Mouse (Mus musculus) right cerebral cortex, postnatal 10 days (tissue): ENCODE data around the gene Gm2564.
"Not testable (repeated sequence)": the region's sequence is repeated elsewhere in the genome, so short reads cannot be mapped to it uniquely, and the experiment has no call there.

Experiments used
- DNase-seq, 2 experiments: peaks; one replicate each; pipeline ENCODE4 v3.0.0; 2021; ENCODE audit warnings: low spot score in 2 of 2

Gm2564 gene

DNA sequence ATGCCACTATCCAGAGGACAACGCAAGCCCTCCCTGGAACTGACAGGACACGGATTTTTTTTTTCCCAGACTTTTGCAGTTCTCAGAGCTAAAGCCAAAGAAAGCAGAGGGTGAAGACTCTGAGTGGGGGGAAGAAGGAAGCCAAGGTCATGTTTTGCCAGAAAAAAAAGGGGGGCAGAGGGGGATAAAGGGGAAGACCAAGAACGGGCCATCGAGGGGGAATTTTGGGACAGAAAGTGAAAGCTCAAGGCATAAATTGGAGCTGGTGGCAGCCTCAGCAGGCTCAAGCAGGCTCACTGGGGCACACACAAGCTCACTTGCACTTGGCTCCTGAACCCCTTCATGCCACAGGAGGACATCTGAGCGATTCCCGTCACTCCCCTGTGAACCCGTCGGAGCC is at the start of gene Gm2564:
Gene Gm2564, plus strand, starts transcription at position 301 of the 400 bp plus-strand sequence.
- DNase-seq = not testable (repeated sequence)

DNA sequence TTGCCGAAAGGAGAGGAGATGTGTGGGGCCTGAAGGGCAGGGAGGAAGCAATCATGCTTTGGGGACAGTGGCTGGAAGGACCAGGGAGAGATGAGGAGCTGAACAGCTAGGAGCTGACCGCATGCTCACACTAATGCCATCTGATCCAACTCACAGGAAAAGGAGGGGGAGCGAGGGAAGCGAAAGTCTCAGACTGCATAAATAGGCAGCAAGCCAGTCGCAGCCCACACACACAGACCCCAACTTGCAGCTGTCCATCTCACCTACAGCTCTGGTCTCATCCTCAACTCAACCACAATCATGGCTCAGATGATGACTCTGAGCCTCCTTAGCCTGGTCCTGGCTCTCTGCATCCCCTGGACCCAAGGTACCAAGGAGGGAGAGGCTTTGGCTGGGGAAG is 17.6 kb upstream of the Gm2564 start, which contains the start of gene Gm10591:
Gene Gm10591, plus strand, starts transcription at position 301 of the 400 bp plus-strand sequence.
- not testable (repeated sequence) for DNase-seq

DNA sequence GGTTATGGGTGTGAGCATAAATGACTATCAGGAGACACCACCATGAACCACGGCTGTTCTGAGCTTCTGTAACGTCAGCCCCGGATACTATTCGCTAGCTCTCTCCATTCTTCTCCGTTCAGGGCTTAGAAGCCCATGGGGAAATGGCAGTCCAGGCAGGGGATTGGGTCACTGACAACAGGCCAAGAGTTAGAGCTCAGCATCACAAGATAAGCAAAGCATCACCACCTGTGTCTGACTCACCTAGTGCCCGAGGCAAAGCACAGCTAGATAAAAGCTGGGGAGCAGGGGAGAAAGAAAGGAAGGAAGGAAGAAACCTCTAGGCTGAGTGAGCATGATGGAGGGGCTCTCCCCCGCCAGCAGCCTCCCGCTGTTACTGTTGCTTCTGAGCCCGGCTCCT is 25.4 kb downstream of the Gm2564 start, which contains the start of gene Ccl27b:
Gene Ccl27b, plus strand, starts transcription at position 301 of the 400 bp plus-strand sequence.
- DNase-seq = not testable (repeated sequence)

DNA sequence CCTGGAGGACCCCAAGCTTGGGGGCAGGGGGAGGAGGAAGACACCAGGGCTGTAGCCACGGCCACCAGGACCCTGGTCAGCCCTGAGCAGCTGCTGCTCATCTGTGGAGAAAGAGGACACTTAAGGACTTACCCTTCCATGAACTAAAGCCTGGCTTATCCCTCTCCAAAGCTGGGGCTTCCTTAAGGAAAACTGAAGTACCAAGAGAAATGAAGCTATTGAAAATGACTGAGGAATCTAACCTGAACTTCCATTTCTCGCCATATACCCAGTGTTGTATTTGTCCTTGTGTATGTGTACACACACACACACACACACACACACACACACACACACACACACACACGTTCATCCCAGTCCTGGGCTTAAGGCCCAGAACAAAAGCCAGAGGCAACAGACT is 32.3 kb downstream of the Gm2564 start, which contains the start of gene Il11ra2:
Gene Il11ra2, minus strand, starts transcription at position 101 of the 400 bp plus-strand sequence.
- not testable (repeated sequence) for DNase-seq

DNA sequence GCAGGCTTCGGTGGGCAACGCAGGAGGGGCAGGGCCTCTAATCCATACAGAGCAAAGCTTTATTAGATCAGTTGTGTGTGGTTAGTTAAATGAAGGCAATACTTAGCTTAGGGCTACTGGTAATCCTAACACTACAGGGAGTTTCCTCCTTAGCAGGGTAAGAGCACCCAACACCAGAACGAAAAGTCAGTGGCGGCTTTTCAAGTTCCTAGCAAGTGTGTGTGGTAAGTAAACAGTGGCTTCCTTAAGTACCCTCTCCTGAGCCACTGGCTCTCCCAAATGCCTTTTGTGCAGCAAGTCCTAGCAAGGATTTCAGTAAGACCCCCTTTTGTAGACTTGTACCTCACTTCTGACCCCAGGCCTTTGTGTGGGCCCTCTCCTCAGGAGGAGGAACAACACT is 45.9 kb downstream of the Gm2564 start:
- DNase-seq = not testable (repeated sequence)

DNA sequence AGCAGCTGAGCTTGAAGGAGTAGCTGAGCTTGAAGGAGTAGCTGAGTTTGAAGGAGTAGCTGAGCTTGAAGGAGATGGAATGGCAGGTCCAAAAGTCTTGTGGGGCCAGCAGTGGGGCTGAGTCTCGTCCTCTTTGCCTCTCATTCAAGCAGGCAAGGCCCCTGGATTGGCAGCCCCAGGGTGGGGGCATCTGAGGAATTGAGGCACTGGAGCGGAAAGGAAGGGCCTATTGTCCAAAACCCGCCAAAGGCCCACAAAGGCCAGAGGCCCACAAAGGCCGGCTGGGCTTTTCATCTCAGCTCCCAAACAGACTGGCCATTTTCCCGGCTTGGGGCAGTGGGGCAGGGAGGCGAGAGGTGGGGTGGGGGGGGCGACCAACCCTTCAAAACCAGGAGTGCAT is 49.8 kb downstream of the Gm2564 start:
- DNase-seq = not testable (repeated sequence)

DNA sequence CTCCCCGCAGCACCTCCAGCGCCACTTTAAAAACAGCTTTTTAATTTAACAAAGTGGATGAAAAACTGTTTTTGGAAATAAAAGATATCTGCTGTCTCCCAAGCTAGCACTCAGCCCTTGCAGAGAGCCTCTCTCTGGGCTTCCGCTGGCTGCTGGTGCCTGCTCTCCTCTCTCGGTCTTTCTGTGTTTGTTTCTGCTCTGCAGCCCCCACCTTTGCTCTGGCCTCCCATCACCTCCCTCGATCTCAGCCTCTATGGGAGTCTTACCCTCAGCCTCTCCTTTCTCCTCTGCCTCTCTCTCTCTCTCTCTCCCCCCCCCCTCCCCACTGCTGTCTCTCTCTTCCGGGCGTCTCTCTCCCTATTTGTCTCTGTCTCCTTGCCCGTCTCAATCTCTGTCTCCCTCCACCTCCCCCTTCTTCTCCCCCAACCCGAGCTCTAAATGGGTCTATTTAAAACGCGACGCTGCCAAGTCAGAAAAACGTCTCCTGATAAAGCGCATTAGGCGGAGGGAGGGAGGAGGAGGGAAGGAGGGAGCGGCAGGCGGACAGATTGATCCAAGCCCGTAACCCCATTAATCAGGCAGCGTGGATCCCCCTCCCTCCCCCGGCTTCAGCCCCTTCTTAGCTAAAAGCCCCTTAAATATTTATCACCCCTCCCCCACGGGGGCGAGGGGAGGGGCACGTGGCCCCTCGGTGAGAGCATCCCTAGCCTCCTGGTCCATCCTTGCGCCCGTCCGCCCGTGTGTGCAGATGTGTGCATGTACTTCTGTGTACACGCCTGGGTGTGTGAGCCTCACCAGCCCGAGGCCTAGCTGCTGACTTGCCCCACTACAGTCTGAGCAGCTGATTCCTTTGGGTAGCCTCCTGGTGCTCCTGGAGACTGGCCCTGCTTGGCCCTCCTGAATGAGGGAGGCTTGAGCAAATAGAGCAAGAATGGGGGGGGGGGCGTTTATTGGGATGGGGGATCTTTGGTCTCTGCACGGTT is 51.1 kb downstream of the Gm2564 start:
- not testable (repeated sequence) for DNase-seq
